Mouse (Mus musculus) left cerebral cortex, postnatal 14 days (tissue): ENCODE measurements at regions not wholly inside any gene's neighbourhood (a gene's known extent, or its start where the extent isn't known, plus 50 kb on each side); places are given as distances from the start of the nearest gene placed in this dataset.

Experiments
- DNase-seq, 2 experiments: peaks; one replicate each; pipeline ENCODE4 v3.0.0; 2021 to 2022; ENCODE audit warnings: low spot score in 2 of 2, mixed read lengths in 1 of 2
- intact Hi-C: fragments of 180-260 bp; cut with DNase I; formaldehyde crosslinking; loops from one replicate; pipeline ENCODE4 v1.15.1; 2025

- no peak for DNase-seq
- intact Hi-C loops, result no loop called here
These were observed 221.0 kb upstream of the Irx5 start for GRCm38 (mm10) chr8:92136413-92136812.

GRCm38 (mm10) chr8:92134434-92134833, 223.0 kb upstream of the Irx5 start:
- intact Hi-C loops, result no loop called here
- no peak for DNase-seq

- intact Hi-C loops, result no loop called here
- DNase-seq, result peak in 1 of 2 experiments; percentile 29
These were observed 223.7 kb upstream of the Irx5 start for GRCm38 (mm10) chr8:92133484-92134406.

- intact Hi-C loops, result no loop called here
- no peak for DNase-seq
These were observed 224.5 kb upstream of the Irx5 start for GRCm38 (mm10) chr8:92132949-92133348.

- intact Hi-C loops, result no loop called here
- DNase-seq, result no peak
These were observed 224.9 kb upstream of the Irx5 start for GRCm38 (mm10) chr8:92132526-92132925.

GRCm38 (mm10) chr8:92130025-92130557, 227.3 kb upstream of the Irx5 start:
- intact Hi-C loops, result no loop called here
- no peak for DNase-seq

GRCm38 (mm10) chr8:92129241-92130015, 228.0 kb upstream of the Irx5 start:
- intact Hi-C loops, result no loop called here
- no peak for DNase-seq

GRCm38 (mm10) chr8:92125631-92126030, 231.8 kb upstream of the Irx5 start:
- intact Hi-C loops, result no loop called here
- DNase-seq, result no peak

GRCm38 (mm10) chr8:92121296-92121695, 236.1 kb upstream of the Irx5 start:
- intact Hi-C loops, result no loop called here
- DNase-seq, result no peak

- intact Hi-C loops, result no loop called here
- no peak for DNase-seq
These were observed 241.8 kb upstream of the Irx5 start for GRCm38 (mm10) chr8:92115479-92116267.

- DNase-seq, result no peak
- intact Hi-C loops, result no loop called here
These were observed 242.8 kb upstream of the Irx5 start for GRCm38 (mm10) chr8:92114311-92115275.

- intact Hi-C loops, result no loop called here
- DNase-seq, result no peak
These were observed 243.5 kb upstream of the Irx5 start for GRCm38 (mm10) chr8:92113901-92114300.

- DNase-seq, result no peak
- intact Hi-C loops, result no loop called here
These were observed 244.0 kb upstream of the Irx5 start for GRCm38 (mm10) chr8:92113386-92113785.

GRCm38 (mm10) chr8:92104561-92104960, 252.9 kb upstream of the Irx5 start:
- intact Hi-C loops, result no loop called here
- DNase-seq, result no peak

GRCm38 (mm10) chr8:92102521-92102920, 254.9 kb upstream of the Irx5 start:
- intact Hi-C loops, result no loop called here
- no peak for DNase-seq

- intact Hi-C loops, result no loop called here
These were observed 262.1 kb upstream of the Irx5 start for GRCm38 (mm10) chr8:92095276-92095675.

GRCm38 (mm10) chr8:92084124-92084523, 273.3 kb upstream of the Irx5 start:
- no peak for DNase-seq
- intact Hi-C loops, result no loop called here

More at GRCm38 (mm10) chr8:92095276-92095675, 262.1 kb upstream of the Irx5 start:
- DNase-seq, result no peak

- no peak for DNase-seq
- intact Hi-C loops, result no loop called here
These were observed 275.5 kb upstream of the Irx5 start for GRCm38 (mm10) chr8:92081900-92082299.
